Mouse (Mus musculus): ENCODE measurements around the gene Ninl.

- TF ChIP-seq GATA1 (IDR thresholded peaks at IDR 0.05; ENCODE audit: low read length) (no peak), TAL1 (IDR thresholded peaks at IDR 0.05; ENCODE audit: low read length) (no peak)
Measured at GRCm38 (mm10) chr2:150923026-150923425, 116.2 kb downstream of the Ninl start.
